Mouse (Mus musculus) small intestine, adult 2 months (tissue): Measurements from ENCODE around the gene Rasgef1b.

Experiments used
- CTCF ChIP-seq: fragments of 200-500 bp; IDR thresholded peaks from 2 replicates; pipeline ENCODE4 v1.5.1; 2012; ENCODE audit warnings: low read depth, mild to moderate bottlenecking, control low read depth, inconsistent platforms, low read length, moderate library complexity, mixed read lengths; ENCODE audit not compliant: insufficient replicate concordance, insufficient read length; ENCODE audit errors: extremely low read depth
- POLR2A ChIP-seq: fragments of 200-500 bp; IDR thresholded peaks from 2 replicates; pipeline ENCODE4 v1.6.1; 2012; ENCODE audit warnings: low read depth, mild to moderate bottlenecking, control low read depth, inconsistent platforms, low read length, moderate library complexity

GRCm38 (mm10) chr5:99652931-99653330 is 75.9 kb downstream of the Rasgef1b start:
- TF ChIP-seq POLR2A: no peak
- no peak for TF ChIP-seq CTCF
